Mouse (Mus musculus): ENCODE measurements around the gene Sval3. TPM values are rescaled to one million over a fixed set of nuclear protein-coding genes. Genes with fewer than 3 reads are reported as not detected.

Gene Sval3
- not detected in 2 replicates for polyA plus RNA-seq (2021; fragmentation: Nextera tagmentation)
- long read RNA-seq, experiment 1, result 0 reads
- long read RNA-seq, experiment 2, result 0 reads

DNA sequence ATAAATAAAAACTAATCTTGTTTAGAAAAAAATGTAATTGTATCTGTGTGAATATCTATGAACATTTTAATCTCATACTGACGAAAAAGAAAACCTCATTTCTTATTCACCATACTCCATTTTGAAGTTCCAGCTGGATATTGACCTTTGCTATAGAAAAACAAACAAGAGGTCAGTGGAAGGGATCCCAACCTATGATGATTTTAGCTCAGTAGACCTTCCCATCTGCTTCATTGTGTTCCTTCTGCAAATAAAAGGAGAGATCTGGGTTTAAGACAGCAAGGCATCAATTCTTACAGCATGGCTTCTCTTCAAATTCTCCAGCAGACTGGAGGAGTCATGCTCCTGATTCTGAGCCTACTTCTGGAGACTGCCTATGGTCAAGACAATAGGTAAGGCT is at the start of gene Sval3:
Sval3 (plus strand) TSS at position 301 of the 400 bp plus-strand sequence.

DNA sequence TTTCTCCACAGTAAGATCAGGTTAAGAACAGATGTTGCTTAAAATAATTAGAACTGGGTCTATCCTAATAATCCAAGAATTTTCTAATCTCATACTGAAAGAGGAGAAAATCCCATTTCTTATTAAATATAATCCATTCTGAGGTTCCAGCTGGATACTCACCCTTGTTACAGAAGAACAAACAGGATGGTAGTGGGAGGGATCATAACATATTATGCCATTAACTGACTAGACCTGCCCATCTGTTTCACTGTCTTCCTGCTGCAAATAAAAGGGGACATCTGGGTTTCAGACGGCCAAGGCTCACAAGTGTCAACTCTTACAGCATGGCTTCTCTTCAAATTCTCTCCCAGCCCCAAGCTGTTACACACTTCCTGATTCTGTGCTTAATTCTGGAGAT is 16.6 kb upstream of the Sval3 start, which contains the start of gene Sval1:
Sval1 (plus strand) TSS at position 301 of the 400 bp plus-strand sequence.

Other genes with a start within 250 kb of the Sval3 start
- gene Olfr459, start 193.0 kb upstream of the Sval3 start, polyA plus RNA-seq (2021; fragmentation: Nextera tagmentation), result not detected in 2 replicates
- not detected in 2 replicates for gene Pip, start 120.6 kb upstream of the Sval3 start, polyA plus RNA-seq (2021; fragmentation: Nextera tagmentation)
- not detected in 2 replicates for gene Sval2, start 115.2 kb upstream of the Sval3 start, polyA plus RNA-seq (2021; fragmentation: Nextera tagmentation)
- 0.26 TPM in 1 of 2 replicates, not detected in the other for gene Sval1, start 16.5 kb upstream of the Sval3 start, polyA plus RNA-seq (2021; fragmentation: Nextera tagmentation)
- not detected in 2 replicates for gene Sva, start 70.3 kb downstream of the Sval3 start, polyA plus RNA-seq (2021; fragmentation: Nextera tagmentation)
- gene Tas2r139, start 172.8 kb downstream of the Sval3 start, polyA plus RNA-seq (2021; fragmentation: Nextera tagmentation), result not detected in 2 replicates
- gene Tas2r144, start 247.2 kb downstream of the Sval3 start, polyA plus RNA-seq (2021; fragmentation: Nextera tagmentation), result not detected in 2 replicates